Mouse (Mus musculus) B cell, adult 2 months (primary cell): ENCODE measurements around the gene Mark3.

Source experiments
- DNase-seq, 2 experiments: peaks; one replicate each; pipeline ENCODE4 v3.0.0; 2022

The Mark3 gene

GRCm38 (mm10) chr12:111704609-111705008, 130.3 kb downstream of the Mark3 start:
- no peak for DNase-seq

- DNase-seq = no peak
Observed at GRCm38 (mm10) chr12:111705186-111705973, 131.1 kb downstream of the Mark3 start.
